Mouse (Mus musculus): ENCODE measurements at regions not wholly inside any gene's neighbourhood (a gene's known extent, or its start where the extent isn't known, plus 50 kb on each side); places are given as distances from the start of the nearest gene placed in this dataset.
"Not testable (repeated sequence)": the region's sequence is repeated elsewhere in the genome, so short reads cannot be mapped to it uniquely, and the experiment has no call there.

- DNase-seq: no peak
Observed at GRCm38 (mm10) chr12:114564329-114564728, 1020.6 kb downstream of the Adam6a start.

- DNase-seq: no peak
Observed at GRCm38 (mm10) chr12:114583371-114583770, 1039.7 kb downstream of the Adam6a start.

GRCm38 (mm10) chr12:114587227-114587626, 1043.5 kb downstream of the Adam6a start:
- no peak for DNase-seq

- DNase-seq: no peak
Observed at GRCm38 (mm10) chr12:114597672-114598071, 1054.0 kb downstream of the Adam6a start.

- DNase-seq: no peak
Observed at GRCm38 (mm10) chr12:114609171-114609570, 1065.5 kb downstream of the Adam6a start.

- DNase-seq: no peak
Observed at GRCm38 (mm10) chr12:114612108-114612507, 1068.4 kb downstream of the Adam6a start.

GRCm38 (mm10) chr12:114615179-114615578, 1071.5 kb downstream of the Adam6a start:
- no peak for DNase-seq

- DNase-seq: no peak
Observed at GRCm38 (mm10) chr12:114615712-114616111, 1072.0 kb downstream of the Adam6a start.

- DNase-seq: no peak
Observed at GRCm38 (mm10) chr12:114641089-114641488, 1097.4 kb downstream of the Adam6a start.

GRCm38 (mm10) chr12:114646372-114646771, 1102.7 kb downstream of the Adam6a start:
- no peak for DNase-seq

GRCm38 (mm10) chr12:114650432-114651101, 1106.9 kb downstream of the Adam6a start:
- DNase-seq: not testable (repeated sequence)

- DNase-seq: not testable (repeated sequence)
Observed at GRCm38 (mm10) chr12:114657134-114657533, 1113.4 kb downstream of the Adam6a start.

Small RNAs in the stretch of these regions (microRNA-seq; reads per million reads assigned to microRNA genes)
- gene Mir7094-1: 0 reads per million in 2 experiments
- gene Mir7094-2: 0 reads per million in 2 experiments

Data from heart, postnatal 4 days (tissue).